Mouse (Mus musculus) liver, adult 2 months (tissue): ENCODE data around the gene Rps25. TPM values are rescaled to one million over a fixed set of nuclear protein-coding genes. Genes with fewer than 3 reads are reported as not detected.

ENCODE experiments used
- DNase-seq: peaks from one replicate; pipeline ENCODE4 v3.0.0-alpha.2; 2011; ENCODE audit warnings: low read depth, low spot score; ENCODE audit errors: extremely low read depth
- H3K27ac ChIP-seq: fragments of 200-500 bp; replicated peaks from 2 replicates; pipeline ENCODE4 v1.5.1; 2012; ENCODE audit warnings: low read depth, mild to moderate bottlenecking, control low read depth, inconsistent platforms, low read length; ENCODE audit not compliant: insufficient read depth
- H3K27me3 ChIP-seq: fragments of 200-500 bp; 2 replicates; pipeline ENCODE4 v1.6.1; 2012; ENCODE audit warnings: mild to moderate bottlenecking, moderate library complexity, low read length, inconsistent platforms; ENCODE audit not compliant: control insufficient read depth, insufficient read depth
- H3K36me3 ChIP-seq: fragments of 200-500 bp; 2 replicates; pipeline ENCODE4 v1.6.1; 2012; ENCODE audit warnings: low read length, inconsistent platforms; ENCODE audit not compliant: control insufficient read depth, insufficient read depth
- H3K4me1 ChIP-seq: fragments of 200-500 bp; 2 replicates; pipeline ENCODE4 v1.6.1; 2011; ENCODE audit warnings: low read length; ENCODE audit not compliant: control insufficient read depth, insufficient read depth
- H3K4me3 ChIP-seq: fragments of 200-500 bp; 2 replicates; pipeline ENCODE4 v1.5.1; 2011; ENCODE audit warnings: low read depth, mild to moderate bottlenecking, control low read depth, low read length, moderate library complexity; ENCODE audit not compliant: insufficient read depth
- H3K79me2 ChIP-seq: fragments of 200-500 bp; 2 replicates; pipeline ENCODE4 v1.6.1; 2012; ENCODE audit warnings: inconsistent platforms, mild to moderate bottlenecking, low read length, moderate library complexity; ENCODE audit not compliant: control insufficient read depth, insufficient read depth
- H3K9ac ChIP-seq: fragments of 200-500 bp; 2 replicates; pipeline ENCODE4 v1.6.1; 2012; ENCODE audit warnings: low read depth, mild to moderate bottlenecking, control low read depth, inconsistent platforms, low read length
- CTCF ChIP-seq: fragments of 200-500 bp; IDR thresholded peaks from 2 replicates; pipeline ENCODE4 v1.5.1; 2011; ENCODE audit warnings: low read depth, low read length, control low read depth
- POLR2A ChIP-seq: fragments of 200-500 bp; IDR thresholded peaks from 2 replicates; pipeline ENCODE4 v1.6.1; 2011; ENCODE audit warnings: low read length, control low read depth; ENCODE audit not compliant: insufficient read depth; ENCODE audit errors: extremely low read depth
- WGBS: fragments of 180-500 bp; shearing (Covaris S2); methylation state at CpG from one replicate; pipeline ENCODE4 v1.1.7; 2018; 5-methylcytosine and 5-hydroxymethylcytosine counted together
- polyA plus RNA-seq: library from polyadenylated mRNA; depleted of rRNA; stranded (reverse); fragments of >200 nt; gene quantifications from 2 replicates; pipeline ENCODE4 v1.2.3, GENCODE M21; 2012
- total RNA-seq: library from RNA; depleted of rRNA; stranded (reverse); fragments of >200 nt; gene quantifications from 2 replicates; pipeline ENCODE4 v1.2.3, GENCODE M21; 2014

The Rps25 gene
- total and polyA plus RNA-seq, 2 experiments = 82.7 to 516 TPM

DNA sequence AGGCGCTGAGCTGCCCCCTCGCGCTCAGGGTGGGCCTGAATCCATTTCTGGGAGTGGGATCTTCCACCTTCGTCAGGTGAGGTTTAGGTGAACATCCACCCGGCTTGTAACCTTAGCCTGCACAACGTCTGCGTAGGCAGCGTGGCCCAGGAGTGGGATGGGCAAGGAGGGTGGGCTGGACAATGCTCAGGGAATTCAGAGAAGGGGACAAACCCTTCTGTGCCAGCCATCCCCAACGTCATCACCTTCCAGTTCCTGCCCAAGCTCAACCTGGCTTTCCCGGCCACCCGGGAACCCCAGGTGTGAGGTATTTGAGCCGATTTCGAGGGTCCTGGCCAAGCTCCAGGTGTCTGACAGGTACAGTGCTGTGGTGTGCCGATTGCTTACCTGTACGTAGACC is 27.1 kb upstream of the Rps25 start:
- Histone ChIP-seq H3K27me3 (no peaks in the 10 kb centered on the region), H3K9ac (peak overlapping the region; percentile 82), H3K79me2 (peaks cover 17% of the 10 kb centered on the region; the same call in 1 of the 2 replicates), H3K36me3 (peaks cover 36% of the 10 kb centered on the region; the same call in 1 of the 2 replicates), H3K27ac (peak overlapping the region; percentile 60), H3K4me3 (peak overlapping the region; percentile 75), H3K4me1 (peaks cover 20% of the 10 kb centered on the region)
- WGBS = 1% methylated on average over 15 of the region's 15 CpGs
- no peak for DNase-seq
- TF ChIP-seq POLR2A = no peak
- no peak for TF ChIP-seq CTCF

DNA sequence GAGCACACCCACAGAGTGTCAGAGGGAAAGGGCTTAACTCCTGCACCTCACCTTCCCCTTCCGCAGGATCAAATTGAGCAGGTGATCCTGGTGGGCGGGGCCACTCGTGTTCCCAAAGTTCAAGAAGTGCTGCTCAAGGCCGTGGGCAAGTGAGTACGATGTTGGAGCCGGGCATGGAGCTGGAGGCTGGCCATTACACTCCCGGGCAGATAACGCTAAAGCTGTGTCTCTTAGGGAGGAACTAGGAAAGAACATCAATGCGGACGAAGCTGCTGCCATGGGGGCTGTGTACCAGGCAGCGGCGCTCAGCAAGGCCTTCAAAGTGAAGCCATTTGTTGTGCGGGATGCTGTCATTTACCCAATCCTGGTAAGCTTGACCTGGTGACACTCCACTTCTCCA is 22.3 kb upstream of the Rps25 start:
- Histone ChIP-seq H3K9ac (no peak overlapping the region), H3K27ac (no peak overlapping the region), H3K79me2 (peaks cover 16% of the 10 kb centered on the region; the same call in 1 of the 2 replicates), H3K27me3 (no peaks in the 10 kb centered on the region), H3K36me3 (peaks cover 79% of the 10 kb centered on the region), H3K4me3 (no peak overlapping the region), H3K4me1 (peaks cover 20% of the 10 kb centered on the region)
- no peak for DNase-seq
- TF ChIP-seq POLR2A (no peak), CTCF (no peak)
- WGBS = 84% methylated on average over 13 of the region's 13 CpGs

DNA sequence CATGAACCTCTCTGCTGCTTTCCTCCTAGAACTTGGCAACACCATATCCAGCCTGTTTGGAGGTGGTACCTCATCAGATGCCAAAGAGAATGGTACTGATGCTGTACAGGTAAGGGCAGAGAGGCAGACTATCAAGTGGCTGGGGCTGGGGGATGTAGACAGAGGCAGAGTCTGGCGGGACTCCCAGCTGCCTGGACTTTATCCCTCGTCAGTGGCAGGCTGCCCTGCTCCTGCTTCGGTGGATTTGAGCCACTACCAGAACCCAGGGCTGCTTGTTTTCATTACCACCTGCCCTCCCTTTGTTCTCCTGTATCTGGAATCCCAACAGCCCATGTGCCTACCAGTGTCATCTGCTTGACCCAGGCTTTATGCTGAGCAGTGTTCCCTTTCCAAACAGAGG is 19.7 kb upstream of the Rps25 start:
- TF ChIP-seq POLR2A = no peak
- TF ChIP-seq CTCF = no peak

DNA sequence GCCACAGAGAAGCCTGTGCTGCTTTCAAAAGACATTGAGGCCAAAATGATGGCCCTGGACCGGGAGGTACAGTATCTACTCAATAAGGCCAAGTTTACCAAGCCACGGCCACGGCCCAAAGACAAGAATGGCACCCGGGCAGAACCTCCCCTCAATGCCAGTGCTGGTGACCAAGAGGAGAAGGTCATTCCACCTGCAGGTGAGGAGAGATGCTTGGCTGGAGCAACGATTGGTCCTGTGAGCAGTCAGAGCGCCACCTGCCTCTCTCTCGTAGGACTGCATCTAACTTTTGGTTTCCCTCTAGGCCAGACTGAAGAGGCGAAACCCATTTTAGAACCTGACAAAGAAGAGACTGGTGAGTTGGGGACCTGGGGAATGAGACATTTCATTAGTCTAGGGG is 17.7 kb upstream of the Rps25 start:
- Histone ChIP-seq H3K27me3 (no peaks in the 10 kb centered on the region), H3K4me3 (no peak overlapping the region), H3K79me2 (no peaks in the 10 kb centered on the region), H3K36me3 (peaks cover 64% of the 10 kb centered on the region), H3K9ac (no peak overlapping the region), H3K4me1 (peaks cover 3% of the 10 kb centered on the region), H3K27ac (no peak overlapping the region)
- DNase-seq = peak; percentile 43
- peak; percentile 86 for TF ChIP-seq CTCF
- no peak for TF ChIP-seq POLR2A
- 47% methylated on average over 8 of the region's 8 CpGs for WGBS

More for the DNA sequence above, 19.7 kb upstream of the Rps25 start:
- DNase-seq = peak; percentile 70
- no peak overlapping the region for H3K4me3 ChIP-seq
- peaks cover 83% of the 10 kb centered on the region for H3K36me3 ChIP-seq
- H3K27ac ChIP-seq = peak overlapping the region; percentile 33; the same call in 1 of the 2 replicates
- H3K27me3 ChIP-seq = no peaks in the 10 kb centered on the region
- peaks cover 4% of the 10 kb centered on the region for H3K4me1 ChIP-seq
- no peak overlapping the region for H3K9ac ChIP-seq
- 16% methylated on average over 3 of the region's 3 CpGs for WGBS
- H3K79me2 ChIP-seq = no peaks in the 10 kb centered on the region

DNA sequence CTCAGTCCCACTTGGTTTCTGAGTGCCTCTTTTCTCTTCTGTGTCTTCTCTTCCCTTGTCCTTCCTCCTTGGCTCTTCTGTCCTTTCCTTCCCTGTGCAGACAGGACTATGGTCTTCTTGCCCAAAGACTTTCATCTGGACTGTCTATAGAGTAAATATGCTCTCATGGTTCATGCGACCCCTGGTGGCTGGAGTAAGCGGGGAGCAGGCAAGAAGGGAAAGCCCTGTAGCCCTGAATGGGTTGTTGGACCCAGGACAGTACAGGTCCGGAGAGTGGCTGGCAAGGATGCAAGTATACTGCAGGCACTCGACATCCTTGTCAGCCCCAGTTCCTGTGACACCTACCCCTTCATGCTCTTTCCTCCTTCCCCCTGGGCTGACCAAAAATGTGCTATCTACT is 15.5 kb upstream of the Rps25 start:
- TF ChIP-seq CTCF (peak; percentile 80), POLR2A (no peak)
- H3K36me3 ChIP-seq = peaks cover 43% of the 10 kb centered on the region
- no peaks in the 10 kb centered on the region for H3K79me2 ChIP-seq
- H3K9ac ChIP-seq = no peak overlapping the region
- 19% methylated on average over 4 of the region's 4 CpGs for WGBS
- H3K27ac ChIP-seq = no peak overlapping the region
- H3K4me1 ChIP-seq = peaks cover 6% of the 10 kb centered on the region
- DNase-seq = peak; percentile 42
- no peak overlapping the region for H3K4me3 ChIP-seq
- no peaks in the 10 kb centered on the region for H3K27me3 ChIP-seq

DNA sequence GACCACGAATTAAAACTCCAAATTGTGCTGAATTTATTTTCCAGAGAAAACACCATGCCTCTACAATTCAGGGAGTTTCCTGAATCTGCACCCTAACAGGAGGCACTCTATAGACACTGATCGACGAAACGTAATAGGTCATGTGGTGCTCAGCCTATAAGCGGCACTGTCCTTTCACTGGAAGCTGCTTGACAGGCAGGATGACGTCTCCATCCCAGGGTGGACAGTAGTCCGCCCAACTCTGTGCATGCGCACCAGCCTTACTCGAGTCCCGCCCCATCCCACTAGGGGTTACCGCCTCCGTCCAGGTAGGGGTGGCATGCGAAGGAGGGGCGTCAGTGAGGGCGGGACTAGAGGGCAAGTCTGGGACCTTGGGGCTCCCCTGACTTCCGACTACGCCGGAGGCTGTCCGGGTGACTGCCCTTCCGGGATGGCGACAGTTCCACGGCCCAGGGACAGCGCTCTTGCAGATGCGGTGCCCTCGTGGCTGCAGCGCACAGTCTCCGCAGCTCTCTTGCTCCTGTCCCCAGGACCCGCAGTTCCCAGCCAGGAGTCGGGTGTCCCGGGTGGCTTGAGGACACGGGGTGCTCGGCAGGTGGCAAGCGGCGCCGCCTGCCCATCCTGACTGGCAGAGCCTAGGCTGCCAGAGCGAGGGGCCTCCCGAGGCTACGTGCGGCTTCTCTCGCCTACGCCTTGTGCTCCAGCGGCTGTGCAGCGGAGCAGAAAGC is 10.1 kb upstream of the Rps25 start, which contains the start of gene Slc37a4:
TSS of gene Slc37a4 (plus strand) at position 169 of the 728 bp plus-strand sequence.
- peaks cover 15% of the 10 kb centered on the region for H3K4me1 ChIP-seq
- peak within 1 kb of the TSS; percentile 96 for H3K27ac ChIP-seq
- H3K9ac ChIP-seq = peak within 1 kb of the TSS; percentile 78
- TF ChIP-seq POLR2A = peak; percentile 98
- no peak for TF ChIP-seq CTCF
- H3K36me3 ChIP-seq = peaks cover 4% of the 10 kb centered on the region; the same call in 1 of the 2 replicates
- peaks cover 13% of the 10 kb centered on the region for H3K79me2 ChIP-seq
- under 1% methylated on average over 43 of the region's 43 CpGs for WGBS
- DNase-seq = peak; percentile 99
- no peaks in the 10 kb centered on the region for H3K27me3 ChIP-seq
- peak within 1 kb of the TSS; percentile 95 for H3K4me3 ChIP-seq
